Mouse (Mus musculus) hindbrain, embryonic 11.5 days (tissue): ENCODE measurements around the gene Crygc. TPM values are rescaled to one million over a fixed set of nuclear protein-coding genes. Genes with fewer than 3 reads are reported as not detected.
"Not testable (repeated sequence)": the region's sequence is repeated elsewhere in the genome, so short reads cannot be mapped to it uniquely, and the experiment has no call there.

Experiments
- ATAC-seq: fragments of 200-750 bp; cut with Nextera tagmentation; 2 replicates; pipeline ENCODE4 v1.8.0; 2017; ENCODE audit warnings: mild to moderate bottlenecking, moderate TSS enrichment, moderate library complexity; ENCODE audit not compliant: low FRiP score
- DNase-seq: peaks from one replicate; pipeline ENCODE4 v3.0.0-alpha.2; 2015; ENCODE audit warnings: low spot score
- H3K27ac ChIP-seq: fragments of 300-500 bp; sonication (generic); 2 replicates; pipeline ENCODE4 v1.5.1; 2014; ENCODE audit warnings: mild to moderate bottlenecking, low read depth, low read length
- H3K27me3 ChIP-seq: fragments of 300-500 bp; sonication (generic); 2 replicates; pipeline ENCODE4 v1.6.1; 2014; ENCODE audit warnings: mild to moderate bottlenecking, low read length, moderate library complexity, mixed read lengths; ENCODE audit not compliant: control insufficient read depth, insufficient read depth
- H3K36me3 ChIP-seq: fragments of 300-500 bp; sonication (generic); 2 replicates; pipeline ENCODE4 v1.6.1; 2014; ENCODE audit warnings: mild to moderate bottlenecking, low read length, moderate library complexity, mixed read lengths; ENCODE audit not compliant: control insufficient read depth, insufficient read depth
- H3K4me1 ChIP-seq: fragments of 300-500 bp; sonication (generic); replicated peaks from 2 replicates; pipeline ENCODE4 v1.6.1; 2014; ENCODE audit warnings: low read length, mixed read lengths; ENCODE audit not compliant: control insufficient read depth, insufficient read depth
- H3K4me2 ChIP-seq: fragments of 300-500 bp; sonication (generic); replicated peaks from 2 replicates; pipeline ENCODE4 v1.6.1; 2014; ENCODE audit warnings: mild to moderate bottlenecking, low read depth, low read length
- H3K4me3 ChIP-seq: fragments of 300-500 bp; sonication (generic); 2 replicates; pipeline ENCODE4 v1.5.1; 2014; ENCODE audit warnings: low read depth, low read length
- H3K9ac ChIP-seq: fragments of 300-500 bp; sonication (generic); 2 replicates; pipeline ENCODE4 v1.6.1; 2014; ENCODE audit warnings: low read depth, low read length
- H3K9me3 ChIP-seq: fragments of 300-500 bp; sonication (generic); 2 replicates; pipeline ENCODE4 v1.6.1; 2016; ENCODE audit warnings: low read length; ENCODE audit not compliant: control insufficient read depth
- WGBS: fragments of 180-500 bp; shearing (Covaris S2); extraction: QIAGEN DNeasy Blood & Tissue Kit; methylation state at CpG from one replicate; pipeline ENCODE4 v1.1.7; 2014; 5-methylcytosine and 5-hydroxymethylcytosine counted together
- polyA plus RNA-seq: library from polyadenylated mRNA; unstranded; fragments of >200 nt; fragmentation: Nextera tagmentation; extraction: Ambion mirVana; gene quantifications from 2 replicates; pipeline ENCODE4 v1.2.1, GENCODE M21; 2014

The Crygc gene
- polyA plus RNA-seq, 1 experiment from 2014 or later = not detected

- no peaks in the 10 kb centered on the region for H3K27me3 ChIP-seq
- no peaks in the 10 kb centered on the region for H3K4me1 ChIP-seq
- H3K4me3 ChIP-seq = no peak within 1 kb of the TSS
- 38% methylated on average over 7 of the region's 7 CpGs for WGBS
- H3K9ac ChIP-seq = no peak within 1 kb of the TSS
- no peak within 1 kb of the TSS for H3K27ac ChIP-seq
- H3K9me3 ChIP-seq = no peaks in the 10 kb centered on the region
- ATAC-seq = no peak
- H3K4me2 ChIP-seq = no peak within 1 kb of the TSS
- no peak for DNase-seq
- H3K36me3 ChIP-seq = no peaks in the 10 kb centered on the region
Observed at GRCm38 (mm10) chr1:65082188-65082587, 8.7 kb upstream of the Crygc start, which contains the start of gene Crygb. Gene Crygb, minus strand, starts transcription at chr1:65082288.

GRCm38 (mm10) chr1:65075607-65076006 is 2.1 kb upstream of the Crygc start:
- H3K27ac ChIP-seq = no peak overlapping the region
- no peaks in the 10 kb centered on the region for H3K9me3 ChIP-seq
- H3K9ac ChIP-seq = no peak overlapping the region
- WGBS = 28% methylated on average over 5 of the region's 5 CpGs
- H3K27me3 ChIP-seq = no peaks in the 10 kb centered on the region
- no peaks in the 10 kb centered on the region for H3K4me1 ChIP-seq
- no peak overlapping the region for H3K4me2 ChIP-seq
- DNase-seq (no peak), ATAC-seq (no peak)
- H3K36me3 ChIP-seq = no peaks in the 10 kb centered on the region
- no peak overlapping the region for H3K4me3 ChIP-seq

- no peaks in the 10 kb centered on the region for H3K9me3 ChIP-seq
- H3K9ac ChIP-seq = no peak overlapping the region
- H3K4me3 ChIP-seq = no peak overlapping the region
- H3K4me1 ChIP-seq = no peaks in the 10 kb centered on the region
- ATAC-seq (no peak), DNase-seq (no peak)
- no peak overlapping the region for H3K27ac ChIP-seq
- no peaks in the 10 kb centered on the region for H3K36me3 ChIP-seq
- no peak overlapping the region for H3K4me2 ChIP-seq
- no peaks in the 10 kb centered on the region for H3K27me3 ChIP-seq
Observed at GRCm38 (mm10) chr1:65067842-65068241, 5.6 kb downstream of the Crygc start.

- H3K9me3 ChIP-seq = no peaks in the 10 kb centered on the region
- H3K4me1 ChIP-seq = no peaks in the 10 kb centered on the region
- H3K4me3 ChIP-seq = no peak overlapping the region
- H3K27me3 ChIP-seq = no peaks in the 10 kb centered on the region
- DNase-seq (no peak), ATAC-seq (no peak)
- H3K36me3 ChIP-seq = no peaks in the 10 kb centered on the region
- H3K4me2 ChIP-seq = no peak overlapping the region
- H3K27ac ChIP-seq = no peak overlapping the region
- WGBS = 82% methylated on average over 15 of the region's 15 CpGs
- H3K9ac ChIP-seq = no peak overlapping the region
Observed at GRCm38 (mm10) chr1:65064201-65064600, 9.3 kb downstream of the Crygc start.

GRCm38 (mm10) chr1:65063352-65063751 is 10.1 kb downstream of the Crygc start, which contains the start of gene Crygd:
Gene Crygd, minus strand, starts transcription at chr1:65063452.
- no peak within 1 kb of the TSS for H3K4me3 ChIP-seq

GRCm38 (mm10) chr1:65052140-65052539 is 21.3 kb downstream of the Crygc start:
- ATAC-seq (no peak), DNase-seq (no peak)
- Histone ChIP-seq H3K4me2 (no peak overlapping the region), H3K9ac (no peak overlapping the region), H3K4me3 (no peak overlapping the region), H3K4me1 (no peaks in the 10 kb centered on the region; the same call in 1 of the 2 replicates), H3K9me3 (no peaks in the 10 kb centered on the region), H3K27ac (no peak overlapping the region), H3K36me3 (no peaks in the 10 kb centered on the region), H3K27me3 (no peaks in the 10 kb centered on the region)
- 42% methylated on average over 2 of the region's 2 CpGs for WGBS

More at GRCm38 (mm10) chr1:65063352-65063751, 10.1 kb downstream of the Crygc start, which contains the start of gene Crygd:
- no peak within 1 kb of the TSS for H3K27ac ChIP-seq
- H3K36me3 ChIP-seq = no peaks in the 10 kb centered on the region
- DNase-seq (no peak), ATAC-seq (no peak)
- H3K4me2 ChIP-seq = no peak within 1 kb of the TSS
- no peaks in the 10 kb centered on the region for H3K27me3 ChIP-seq
- no peaks in the 10 kb centered on the region for H3K9me3 ChIP-seq
- 69% methylated on average over 8 of the region's 8 CpGs for WGBS
- no peak within 1 kb of the TSS for H3K9ac ChIP-seq
- no peaks in the 10 kb centered on the region for H3K4me1 ChIP-seq

GRCm38 (mm10) chr1:65051696-65052095 is 21.8 kb downstream of the Crygc start:
- ATAC-seq (no peak), DNase-seq (no peak)
- 62% methylated on average over 7 of the region's 7 CpGs for WGBS
- H3K27me3 ChIP-seq = no peaks in the 10 kb centered on the region
- no peak overlapping the region for H3K27ac ChIP-seq
- H3K9me3 ChIP-seq = no peaks in the 10 kb centered on the region
- H3K4me3 ChIP-seq = no peak overlapping the region
- H3K36me3 ChIP-seq = no peaks in the 10 kb centered on the region
- H3K4me1 ChIP-seq = no peaks in the 10 kb centered on the region; the same call in 1 of the 2 replicates
- no peak overlapping the region for H3K4me2 ChIP-seq
- no peak overlapping the region for H3K9ac ChIP-seq

- DNase-seq, H3K4me2 ChIP-seq, H3K27ac ChIP-seq, H3K9me3 ChIP-seq, H3K4me3 ChIP-seq, H3K36me3 ChIP-seq, H3K9ac ChIP-seq, H3K27me3 ChIP-seq, ATAC-seq, H3K4me1 ChIP-seq: not testable (repeated sequence)
- WGBS = 36% methylated on average over 8 of the region's 12 CpGs
Observed at GRCm38 (mm10) chr1:65050952-65051351, 22.5 kb downstream of the Crygc start, which contains the start of gene Cryge. Gene Cryge, minus strand, starts transcription at chr1:65051149.

GRCm38 (mm10) chr1:65048781-65049180 is 24.7 kb downstream of the Crygc start:
- H3K4me2 ChIP-seq = no peak overlapping the region
- H3K27me3 ChIP-seq = no peaks in the 10 kb centered on the region
- H3K36me3 ChIP-seq = no peaks in the 10 kb centered on the region
- no peaks in the 10 kb centered on the region; the same call in 1 of the 2 replicates for H3K4me1 ChIP-seq
- no peaks in the 10 kb centered on the region for H3K9me3 ChIP-seq
- no peak overlapping the region for H3K4me3 ChIP-seq
- WGBS = 59% methylated on average over 12 of the region's 12 CpGs
- DNase-seq (no peak), ATAC-seq (no peak)
- H3K9ac ChIP-seq = no peak overlapping the region
- no peak overlapping the region for H3K27ac ChIP-seq
